Mouse (Mus musculus) CH12.LX (cell line): ENCODE measurements around the gene Ugcg.

Source experiments
- CTCF ChIP-seq, 2 experiments: IDR thresholded peaks in 1 of 2; conservative IDR thresholded peaks in 1 of 2; 2 replicates each; pipeline ENCODE4 v1.5.1; 2011 to 2012; ENCODE audit warnings: low read depth in 2 of 2, low read length in 2 of 2, improper control_type of control experiment in 1 of 2, inconsistent platforms in 1 of 2, mild to moderate bottlenecking in 1 of 2, moderate library complexity in 1 of 2
- POLR2A ChIP-seq: IDR thresholded peaks from 2 replicates; pipeline ENCODE4 v1.6.1; 2011; ENCODE audit warnings: low read depth, mild to moderate bottlenecking, improper control_type of control experiment, low read length
- SMC3 ChIP-seq: IDR thresholded peaks from 2 replicates; pipeline ENCODE4 v1.6.1; 2011; ENCODE audit warnings: low read depth, low read length, improper control_type of control experiment
- TBP ChIP-seq: conservative IDR thresholded peaks from 2 replicates; pipeline ENCODE4 v1.6.1; 2011; ENCODE audit warnings: low read depth, low read length, improper control_type of control experiment
- ZC3H11A ChIP-seq: IDR thresholded peaks from 2 replicates; pipeline ENCODE4 v1.6.1; 2012; ENCODE audit warnings: low read depth, mild to moderate bottlenecking, inconsistent platforms, low read length, improper control_type of control experiment
- ZNF384 ChIP-seq: IDR thresholded peaks from 2 replicates; pipeline ENCODE4 v1.6.1; 2012; ENCODE audit warnings: low read depth, low read length, improper control_type of control experiment, inconsistent platforms

- no peak for TF ChIP-seq ZC3H11A
- 0 out of 2 replicates have a peak, but pooled peaks have one; percentile 10 for TF ChIP-seq ZNF384
- TF ChIP-seq POLR2A, result peak; percentile 51
- no peak for TF ChIP-seq SMC3
- peak; percentile 75 for TF ChIP-seq TBP
- no peak for TF ChIP-seq CTCF (conservative IDR thresholded peaks at IDR 0.05 in 1 of 2, IDR thresholded peaks at IDR 0.05 in 1 of 2; ENCODE audit: low read depth in 2 of 2, low read length in 2 of 2)
These were observed 10.3 kb downstream of the Ugcg start for GRCm38 (mm10) chr4:59199341-59199740.
